Mouse (Mus musculus) spleen, adult 2 months (tissue): ENCODE measurements around the gene Prkce.

Source experiments
- CTCF ChIP-seq: fragments of 200-500 bp; IDR thresholded peaks from 2 replicates; pipeline ENCODE4 v1.5.1; 2011; ENCODE audit warnings: mild to moderate bottlenecking, inconsistent platforms; ENCODE audit not compliant: insufficient read depth, insufficient read length, insufficient replicate concordance; ENCODE audit errors: extremely low read depth
- POLR2A ChIP-seq: fragments of 200-500 bp; IDR thresholded peaks from 2 replicates; pipeline ENCODE4 v1.6.1; 2011; ENCODE audit warnings: low read depth, low read length, inconsistent platforms

- no peak for TF ChIP-seq CTCF
- peak; percentile 66 for TF ChIP-seq POLR2A
Measured at GRCm38 (mm10) chr17:86167320-86168230, at the start of gene Prkce.
